Comparison of ENCODE assay signal across 19 mouse cellular contexts in the genomic region with DNA sequence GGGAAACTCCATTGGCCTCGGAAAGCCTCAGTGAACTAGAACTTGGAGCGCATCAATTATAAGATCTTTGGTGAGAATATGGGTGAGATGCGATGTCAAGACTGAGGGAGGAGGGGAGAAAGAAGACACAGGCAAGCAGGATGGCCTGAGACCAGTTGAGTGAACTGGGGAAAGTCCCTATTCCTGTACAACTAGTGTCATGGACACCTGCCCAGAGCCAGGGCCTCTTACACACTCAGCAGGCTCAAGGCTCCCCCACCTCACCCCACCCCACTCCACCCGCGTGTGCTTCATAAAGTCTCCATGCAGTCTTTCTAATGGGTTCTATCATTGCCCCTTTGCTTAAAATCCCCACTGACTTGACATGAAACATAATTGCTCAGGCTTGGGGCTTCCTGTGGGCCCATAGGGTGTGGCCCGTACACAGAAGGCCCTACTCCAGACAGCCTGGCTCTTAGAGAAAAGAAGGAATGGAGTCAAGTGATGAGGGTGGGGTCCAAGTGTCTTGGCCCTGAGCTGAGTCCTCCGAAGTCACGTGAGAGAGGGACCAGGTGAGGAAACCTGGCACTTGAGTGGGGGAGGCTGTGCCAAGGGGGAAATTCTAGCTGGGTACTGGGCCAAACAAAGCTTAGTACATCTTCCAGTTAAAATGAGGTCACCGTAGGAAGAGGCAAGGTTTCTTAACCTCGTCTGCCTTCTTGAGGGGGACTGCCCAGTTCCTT. TPM values are rescaled to one million over a fixed set of nuclear protein-coding genes. Genes with fewer than 3 reads are reported as not detected.
DNase-seq lines count a peak whose midpoint lies in the region; ATAC-seq lines count a peak whose summit lies in the region.
"Had no signal": no experiment of that assay in that cellular context is flagged by ENCODE, and none has a peak within 500 bp of the region (broad histone marks: within the 10 kb centered on the region; RNA-seq: fewer than 3 reads in every experiment).

No protein-coding gene starts in this region.

- ATAC-seq in forebrain, embryonic 11.5 days (replicated peaks; ENCODE audit: low FRiP score), result no peak
- no peak for ATAC-seq in hindbrain, embryonic 13.5 days (ENCODE audit: low FRiP score)
- no peak for ATAC-seq in hindbrain, embryonic 16.5 days

- no peaks in the 10 kb centered on the region for H3K4me1 ChIP-seq in forebrain, embryonic 11.5 days (replicated peaks; ENCODE audit: control insufficient read depth, insufficient read depth, low read length)
- H3K4me1 ChIP-seq in forebrain, embryonic 10.5 days, result peaks cover 24% of the 10 kb centered on the region
- H3K4me1 ChIP-seq in hindbrain, embryonic 13.5 days (replicated peaks), result peaks cover 21% of the 10 kb centered on the region
- H3K4me1 ChIP-seq in hindbrain, embryonic 16.5 days (ENCODE audit: control insufficient read depth, insufficient read depth, low read depth, low read length), result 0 out of 2 replicates have a peak, but pooled peaks cover 2% of the 10 kb centered on the region
- peaks cover 33% of the 10 kb centered on the region for H3K4me1 ChIP-seq in brown adipose tissue, adult 24 weeks (ENCODE audit: control insufficient read depth, insufficient read depth, insufficient read length, low read length)
- H3K4me1 ChIP-seq: embryonic facial prominence, embryonic 13.5 days had no signal

- H3K27me3 ChIP-seq in forebrain, embryonic 11.5 days (ENCODE audit: control insufficient read depth, insufficient read depth, low read length), result no peaks in the 10 kb centered on the region
- H3K27me3 ChIP-seq in forebrain, embryonic 10.5 days (ENCODE audit: poor library complexity, severe bottlenecking), result no peaks in the 10 kb centered on the region
- H3K27me3 ChIP-seq in hindbrain, embryonic 13.5 days, result no peaks in the 10 kb centered on the region
- H3K27me3 ChIP-seq in hindbrain, embryonic 16.5 days (replicated peaks; ENCODE audit: control insufficient read depth, insufficient read depth, low read length), result no peaks in the 10 kb centered on the region
- H3K27me3 ChIP-seq: embryonic facial prominence, embryonic 13.5 days; limb, embryonic 15.5 days; midbrain, embryonic 12.5 days; neural tube, embryonic 12.5 days had no signal

- no peak overlapping the region for H3K9ac ChIP-seq in forebrain, embryonic 11.5 days (ENCODE audit: low read length)
- H3K9ac ChIP-seq in hindbrain, embryonic 13.5 days, result no peak overlapping the region
- no peak overlapping the region for H3K9ac ChIP-seq in hindbrain, embryonic 16.5 days (ENCODE audit: low read depth, low read length)
- H3K9ac ChIP-seq: embryonic facial prominence, embryonic 13.5 days; forebrain, postnatal 0 days; heart, embryonic 13.5 days; limb, embryonic 15.5 days; midbrain, embryonic 12.5 days; neural tube, embryonic 12.5 days had no signal

- DNase-seq in forebrain, embryonic 11.5 days (ENCODE audit: low spot score), result peak; percentile 15
- no peak for DNase-seq in forebrain, embryonic 10.5 days (ENCODE audit: extremely low spot score, low spot score)
- peak; percentile 52 for DNase-seq in lung, postnatal 25 days (ENCODE audit: low spot score)
- no peak for DNase-seq in T-cell, adult 2 months (ENCODE audit: low spot score)
- DNase-seq in embryo, embryonic 11 days, result no peak
- DNase-seq: cerebellum, adult 9-10 months; forebrain, postnatal 0 days; heart, postnatal 36 days; kidney, adult 18-20 months; layer of hippocampus, postnatal 36 days had no signal

- WGBS in forebrain, embryonic 11.5 days, result 94% methylated on average over 10 of the region's 10 CpGs
- WGBS in forebrain, embryonic 10.5 days, result 94% methylated on average over 10 of the region's 10 CpGs
- WGBS in hindbrain, embryonic 13.5 days, result 93% methylated on average over 10 of the region's 10 CpGs
- 93% methylated on average over 10 of the region's 10 CpGs for WGBS in hindbrain, embryonic 16.5 days

- H3K9me3 ChIP-seq in forebrain, embryonic 11.5 days (ENCODE audit: control insufficient read depth, low read length), result no peaks in the 10 kb centered on the region
- H3K9me3 ChIP-seq in forebrain, embryonic 10.5 days, result no peaks in the 10 kb centered on the region
- no peaks in the 10 kb centered on the region for H3K9me3 ChIP-seq in hindbrain, embryonic 13.5 days
- no peaks in the 10 kb centered on the region for H3K9me3 ChIP-seq in hindbrain, embryonic 16.5 days (ENCODE audit: control insufficient read depth, low read length)
- H3K9me3 ChIP-seq: embryonic facial prominence, embryonic 13.5 days; heart, embryonic 13.5 days; limb, embryonic 15.5 days; midbrain, embryonic 12.5 days; neural tube, embryonic 12.5 days had no signal

- H3K36me3 ChIP-seq in forebrain, embryonic 11.5 days (ENCODE audit: control insufficient read depth, insufficient read depth, low read length), result no peaks in the 10 kb centered on the region
- no peaks in the 10 kb centered on the region for H3K36me3 ChIP-seq in forebrain, embryonic 10.5 days (replicated peaks)
- H3K36me3 ChIP-seq in hindbrain, embryonic 13.5 days, result no peaks in the 10 kb centered on the region
- H3K36me3 ChIP-seq in hindbrain, embryonic 16.5 days (ENCODE audit: control insufficient read depth, insufficient read depth, low read length), result no peaks in the 10 kb centered on the region
- H3K36me3 ChIP-seq: embryonic facial prominence, embryonic 13.5 days; heart, embryonic 13.5 days; limb, embryonic 15.5 days; midbrain, embryonic 12.5 days; neural tube, embryonic 12.5 days had no signal

- H3K4me3 ChIP-seq in forebrain, embryonic 11.5 days (ENCODE audit: low read depth, low read length), result no peak overlapping the region
- H3K4me3 ChIP-seq in forebrain, embryonic 10.5 days, result no peak overlapping the region
- H3K4me3 ChIP-seq in hindbrain, embryonic 13.5 days, result no peak overlapping the region
- H3K4me3 ChIP-seq in hindbrain, embryonic 16.5 days (ENCODE audit: low read length), result no peak overlapping the region
- H3K4me3 ChIP-seq in brown adipose tissue, adult 24 weeks (ENCODE audit: insufficient read depth, low read depth, low read length), result no peak overlapping the region
- H3K4me3 ChIP-seq: embryonic facial prominence, embryonic 13.5 days; heart, embryonic 13.5 days; limb, embryonic 15.5 days; midbrain, embryonic 12.5 days; neural tube, embryonic 12.5 days had no signal

- no peak overlapping the region for H3K27ac ChIP-seq in forebrain, embryonic 11.5 days (ENCODE audit: low read depth, low read length)
- H3K27ac ChIP-seq in forebrain, embryonic 10.5 days, result no peak overlapping the region
- H3K27ac ChIP-seq in hindbrain, embryonic 13.5 days, result peak overlapping the region; percentile 4; the same call in 1 of the 2 replicates
- H3K27ac ChIP-seq in hindbrain, embryonic 16.5 days (ENCODE audit: low read depth, low read length), result no peak overlapping the region
- H3K27ac ChIP-seq in brown adipose tissue, adult 24 weeks (replicated peaks; ENCODE audit: low read depth, low read length), result peak overlapping the region; percentile 82
- H3K27ac ChIP-seq: embryonic facial prominence, embryonic 13.5 days; heart, embryonic 13.5 days; kidney, postnatal 0 days; neural tube, embryonic 12.5 days had no signal

- H3K4me2 ChIP-seq in forebrain, embryonic 11.5 days (ENCODE audit: low read depth, low read length, severe bottlenecking), result no peak overlapping the region
- no peak overlapping the region for H3K4me2 ChIP-seq in hindbrain, embryonic 13.5 days
- no peak overlapping the region for H3K4me2 ChIP-seq in hindbrain, embryonic 16.5 days (ENCODE audit: low read length)
- H3K4me2 ChIP-seq: embryonic facial prominence, embryonic 13.5 days; heart, embryonic 13.5 days; limb, embryonic 15.5 days; midbrain, embryonic 12.5 days; neural tube, embryonic 12.5 days had no signal

RNA-seq across cellular contexts. Expression of a gene that starts 39.0 kb away (rescaled TPM):
- 0.20 and 0.29 TPM in 2 replicates for polyA plus RNA-seq in forebrain, embryonic 11.5 days (2014; fragmentation: Nextera tagmentation; extraction: Ambion mirVana)
- 0.07 and 0.10 TPM in 2 replicates for polyA plus RNA-seq in forebrain, embryonic 10.5 days (2016; fragmentation: Nextera tagmentation; extraction: Ambion mirVana)
- polyA plus RNA-seq in hindbrain, embryonic 13.5 days (2015; fragmentation: Nextera tagmentation; extraction: Ambion mirVana), result 1.4 TPM in 2 replicates
- polyA plus RNA-seq in hindbrain, embryonic 16.5 days (2015; fragmentation: Nextera tagmentation; extraction: Ambion mirVana), result 2.2 and 2.7 TPM in 2 replicates
- 4.5 TPM in 2 replicates for polyA plus RNA-seq in brown adipose tissue, adult 24 weeks (2012; ENCODE audit: insufficient read depth, insufficient read length, missing spikeins)

RNA-seq across cellular contexts. Expression of a gene that starts 45.2 kb away (rescaled TPM):
- polyA plus RNA-seq in forebrain, embryonic 11.5 days (2014; fragmentation: Nextera tagmentation; extraction: Ambion mirVana), result 2.2 and 2.4 TPM in 2 replicates
- polyA plus RNA-seq in forebrain, embryonic 10.5 days (2016; fragmentation: Nextera tagmentation; extraction: Ambion mirVana), result 1.6 and 2.0 TPM in 2 replicates
- polyA plus RNA-seq in hindbrain, embryonic 13.5 days (2015; fragmentation: Nextera tagmentation; extraction: Ambion mirVana), result 5.8 TPM in 2 replicates
- 6.7 and 7.5 TPM in 2 replicates for polyA plus RNA-seq in hindbrain, embryonic 16.5 days (2015; fragmentation: Nextera tagmentation; extraction: Ambion mirVana)
- polyA plus RNA-seq in brown adipose tissue, adult 24 weeks (2012; ENCODE audit: insufficient read depth, insufficient read length, missing spikeins), result 8.4 and 9.7 TPM in 2 replicates

Comparison
In these comparisons a context has a peak if more than half of its experiments do, and no peak if none do; other contexts are left out.
1. DNase-seq: peak in forebrain, embryonic 11.5 days (single experiment) and lung, postnatal 25 days (single experiment); none in forebrain, embryonic 10.5 days (single experiment), T-cell, adult 2 months (single experiment) and embryo, embryonic 11 days (single experiment).
2. H3K27ac ChIP-seq: peak in hindbrain, embryonic 13.5 days (single experiment) and brown adipose tissue, adult 24 weeks (single experiment); none in forebrain, embryonic 11.5 days (single experiment), forebrain, embryonic 10.5 days (single experiment) and hindbrain, embryonic 16.5 days (single experiment).